Mouse (Mus musculus) ES-E14 (cell line): Measurements from ENCODE around the gene Mybpc3. TPM values are rescaled to one million over a fixed set of nuclear protein-coding genes. Genes with fewer than 3 reads are reported as not detected.

Experiments
- DNase-seq: peaks from one replicate; pipeline ENCODE4 v3.0.0-alpha.2; 2013; ENCODE audit warnings: low read depth, low spot score
- H3K27ac ChIP-seq: 2 replicates; pipeline ENCODE4 v1.5.1; 2012; ENCODE audit warnings: low read depth, mild to moderate bottlenecking, low read length, moderate library complexity, mixed read lengths; ENCODE audit not compliant: poor library complexity, insufficient read depth, severe bottlenecking
- H3K36me3 ChIP-seq: 2 replicates; pipeline ENCODE4 v1.6.1; 2012; ENCODE audit warnings: mild to moderate bottlenecking, low read length, moderate library complexity, mixed read lengths; ENCODE audit not compliant: control insufficient read depth, poor library complexity, insufficient read depth, severe bottlenecking
- H3K4me1 ChIP-seq, 2 experiments: fragments of 150-350 bp in 1 of 2; sonication (generic) in 1 of 2; 2 replicates each; pipeline ENCODE4 v1.6.1; 2012; ENCODE audit warnings: low read length in 2 of 2, mild to moderate bottlenecking in 1 of 2, mixed read lengths in 1 of 2; ENCODE audit not compliant: control insufficient read depth in 2 of 2, insufficient read depth in 2 of 2, poor library complexity in 1 of 2
- H3K4me3 ChIP-seq, 2 experiments: fragments of 150-350 bp in 1 of 2; sonication (generic) in 1 of 2; 2 replicates each; pipeline ENCODE4 v1.5.1; 2012; ENCODE audit warnings: low read length in 2 of 2, low read depth in 1 of 2, mild to moderate bottlenecking in 1 of 2, mixed read lengths in 1 of 2; ENCODE audit not compliant: insufficient read depth in 1 of 2, poor library complexity in 1 of 2, severe bottlenecking in 1 of 2
- H3K9ac ChIP-seq: 2 replicates; pipeline ENCODE4 v1.6.1; 2012; ENCODE audit warnings: low read depth, mild to moderate bottlenecking, low read length, mixed read lengths; ENCODE audit not compliant: poor library complexity, insufficient read depth, severe bottlenecking
- H3K9me3 ChIP-seq: fragments of 150-350 bp; sonication (generic); 2 replicates; pipeline ENCODE4 v1.6.1; 2012; ENCODE audit warnings: low read depth, mild to moderate bottlenecking, low read length; ENCODE audit not compliant: control insufficient read depth, insufficient read depth
- CHD2 ChIP-seq: IDR thresholded peaks from 2 replicates; pipeline ENCODE4 v1.6.1; 2014; ENCODE audit warnings: mild to moderate bottlenecking, low read depth, low read length, inconsistent platforms
- HCFC1 ChIP-seq: IDR thresholded peaks from 2 replicates; pipeline ENCODE4 v1.6.1; 2012; ENCODE audit warnings: low read length, inconsistent platforms, borderline replicate concordance; ENCODE audit not compliant: insufficient read depth
- MAFK ChIP-seq: IDR thresholded peaks from 2 replicates; pipeline ENCODE4 v1.6.1; 2014; ENCODE audit warnings: mild to moderate bottlenecking, low read depth, low read length, inconsistent platforms; ENCODE audit not compliant: insufficient read depth
- ZC3H11A ChIP-seq: IDR thresholded peaks from 2 replicates; pipeline ENCODE4 v1.6.1; 2012; ENCODE audit warnings: low read depth, mild to moderate bottlenecking, inconsistent platforms, low read length, borderline replicate concordance
- ZNF384 ChIP-seq: IDR thresholded peaks from 2 replicates; pipeline ENCODE4 v1.6.1; 2012; ENCODE audit warnings: low read depth, low read length, inconsistent platforms
- in situ Hi-C, 2 experiments: fragments of 600-800 bp; cut with MboI; formaldehyde crosslinking; loops; one replicate each; pipeline ENCODE4 v1.15.1; 2025; ENCODE audit warnings: low sequenced_read_pairs in 2 of 2, inconsistent platforms in 1 of 2; ENCODE audit not compliant: unreplicated experiment in 2 of 2
- total RNA-seq: library from RNA; depleted of rRNA; stranded (reverse); fragments of 300-350 nt; gene quantifications from 2 replicates; pipeline ENCODE4 v1.2.3, GENCODE M21; 2012

Gene Mybpc3
- total RNA-seq, 1 experiment: 0.62 TPM

- Histone ChIP-seq H3K27ac (no peak overlapping the region), H3K36me3 (no peaks in the 10 kb centered on the region), H3K4me3 (no peak overlapping the region), H3K9me3 (no peaks in the 10 kb centered on the region), H3K9ac (no peak overlapping the region), H3K4me1 (peaks cover 0 to 3% of the 10 kb centered on the region in 2 experiments; a peak in 1 of 4 replicates)
- no peak for DNase-seq
- TF ChIP-seq HCFC1 (no peak), ZNF384 (no peak), ZC3H11A (no peak), CHD2 (no peak)
- in situ Hi-C loops: no loop called here
Measured at GRCm38 (mm10) chr2:91125101-91125500, 7.2 kb downstream of the Mybpc3 start.

GRCm38 (mm10) chr2:91128761-91129160 is 10.8 kb downstream of the Mybpc3 start:
- Histone ChIP-seq H3K9me3 (no peaks in the 10 kb centered on the region), H3K4me1 (peaks cover 0 to 4% of the 10 kb centered on the region in 2 experiments; a peak in 1 of 4 replicates), H3K36me3 (no peaks in the 10 kb centered on the region), H3K4me3 (no peak overlapping the region), H3K9ac (no peak overlapping the region), H3K27ac (no peak overlapping the region)
- in situ Hi-C loops: no loop called here
- DNase-seq: no peak
- peak; percentile 87 for TF ChIP-seq MAFK
- TF ChIP-seq HCFC1: no peak

GRCm38 (mm10) chr2:91130126-91130525 is 12.2 kb downstream of the Mybpc3 start:
- Histone ChIP-seq H3K9ac (no peak overlapping the region), H3K27ac (no peak overlapping the region), H3K36me3 (no peaks in the 10 kb centered on the region), H3K4me3 (no peak overlapping the region), H3K9me3 (no peaks in the 10 kb centered on the region), H3K4me1 (peaks cover 0 to 4% of the 10 kb centered on the region in 2 experiments; a peak in 1 of 4 replicates)
- TF ChIP-seq ZC3H11A (no peak), MAFK (no peak), CHD2 (no peak), ZNF384 (no peak), HCFC1 (no peak)
- in situ Hi-C loops: no loop called here
- DNase-seq: no peak

- TF ChIP-seq CHD2 (no peak), MAFK (no peak), ZC3H11A (no peak), ZNF384 (no peak), HCFC1 (no peak)
- Histone ChIP-seq H3K9me3 (no peaks in the 10 kb centered on the region), H3K9ac (no peak overlapping the region), H3K36me3 (no peaks in the 10 kb centered on the region), H3K4me1 (peaks cover 0 to 4% of the 10 kb centered on the region in 2 experiments; a peak in 1 of 4 replicates), H3K4me3 (no peak overlapping the region), H3K27ac (no peak overlapping the region)
- in situ Hi-C loops: no loop called here
- no peak for DNase-seq
Measured at GRCm38 (mm10) chr2:91131251-91131650, 13.3 kb downstream of the Mybpc3 start.

GRCm38 (mm10) chr2:91132035-91132434 is 14.1 kb downstream of the Mybpc3 start:
- H3K9me3 ChIP-seq: no peaks in the 10 kb centered on the region
- DNase-seq: no peak
- no peaks in the 10 kb centered on the region for H3K36me3 ChIP-seq
- no peak overlapping the region for H3K4me3 ChIP-seq
- no peak overlapping the region for H3K9ac ChIP-seq
- H3K27ac ChIP-seq: no peak overlapping the region
- H3K4me1 ChIP-seq: peaks cover 0 to 4% of the 10 kb centered on the region in 2 experiments; a peak in 1 of 4 replicates
- in situ Hi-C loops: no loop called here
- no peak for TF ChIP-seq HCFC1
- TF ChIP-seq MAFK: no peak
- TF ChIP-seq ZC3H11A: no peak
- no peak for TF ChIP-seq ZNF384
- TF ChIP-seq CHD2: no peak
